Mouse (Mus musculus) forebrain, embryonic 14.5 days (tissue): ENCODE measurements around the gene 4930453N24Rik. TPM values are rescaled to one million over a fixed set of nuclear protein-coding genes. Genes with fewer than 3 reads are reported as not detected.

Experiments used
- polyA plus RNA-seq: library from polyadenylated mRNA; unstranded; fragments of >200 nt; fragmentation: Nextera tagmentation; extraction: Ambion mirVana; gene quantifications from 2 replicates; pipeline ENCODE4 v1.2.1, GENCODE M21; 2014

4930453N24Rik gene
- polyA plus RNA-seq, 1 experiment from 2014 or later = 29.9 TPM

Other genes starting within 250 kb of the 4930453N24Rik start
- not detected in 2 replicates for gene Csnka2ip, start 168.8 kb downstream of the 4930453N24Rik start, polyA plus RNA-seq
- 6.5 and 7.8 TPM in 2 replicates for gene Zfp654, start 80.5 kb upstream of the 4930453N24Rik start, polyA plus RNA-seq
- 79.1 and 104 TPM in 2 replicates for gene Cggbp1, start 80.8 kb upstream of the 4930453N24Rik start, polyA plus RNA-seq